Mouse (Mus musculus) lung, adult 2 months (tissue): ENCODE results near the gene Krt34. TPM values are rescaled to one million over a fixed set of nuclear protein-coding genes. Genes with fewer than 3 reads are reported as not detected.

ENCODE experiments used
- DNase-seq: peaks from one replicate; pipeline ENCODE4 v3.0.0; 2022
- H3K4me1 ChIP-seq: fragments of 200-500 bp; 2 replicates; pipeline ENCODE4 v1.6.1; 2011; ENCODE audit warnings: low read length; ENCODE audit not compliant: control insufficient read depth, insufficient read depth
- H3K4me3 ChIP-seq: fragments of 200-500 bp; replicated peaks from 2 replicates; pipeline ENCODE3; 2011; ENCODE audit warnings: low read depth, mild to moderate bottlenecking, control low read depth, low read length; ENCODE audit errors: extremely low read depth
- CTCF ChIP-seq: fragments of 200-500 bp; IDR thresholded peaks from 2 replicates; pipeline ENCODE4 v1.5.1; 2011; ENCODE audit warnings: mild to moderate bottlenecking, low read length, control low read depth; ENCODE audit not compliant: insufficient read depth
- POLR2A ChIP-seq: fragments of 200-500 bp; IDR thresholded peaks from 2 replicates; pipeline ENCODE4 v1.6.1; 2011; ENCODE audit warnings: low read depth, mild to moderate bottlenecking, control low read depth, low read length, borderline replicate concordance; ENCODE audit errors: extremely low read depth
- WGBS: fragments of 180-500 bp; shearing (Covaris S2); methylation state at CpG from one replicate; pipeline ENCODE4 v1.1.7; 2018; 5-methylcytosine and 5-hydroxymethylcytosine counted together
- polyA plus RNA-seq: library from polyadenylated mRNA; depleted of rRNA; stranded (reverse); fragments of >200 nt; gene quantifications from 2 replicates; pipeline ENCODE4 v1.2.3, GENCODE M21; 2012; rRNA removed

Gene Krt34
- polyA plus RNA-seq, 1 experiment, result not detected

DNA sequence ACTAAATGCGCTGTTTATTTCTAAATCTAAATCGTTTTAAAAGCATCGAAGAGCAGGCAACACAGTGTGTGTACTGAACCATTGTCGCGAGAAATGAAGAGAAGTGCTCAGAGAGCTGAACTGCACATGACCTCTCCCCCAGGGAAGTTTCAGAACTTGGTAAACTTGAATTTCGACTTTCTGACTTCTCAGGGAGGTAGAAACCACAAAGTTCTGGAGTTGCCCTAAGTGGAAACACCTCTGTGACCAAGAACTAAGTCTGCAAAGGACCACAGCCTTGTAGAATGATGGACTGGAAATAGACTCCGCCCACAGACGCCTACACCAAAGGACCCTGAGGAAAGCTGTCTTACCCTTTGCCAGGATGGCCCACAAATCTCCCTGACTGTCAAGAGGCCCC is 35.4 kb downstream of the Krt34 start:
- DNase-seq, result no peak
- TF ChIP-seq POLR2A (no peak), CTCF (no peak)
- 68% methylated on average over 8 of the region's 8 CpGs for WGBS
- H3K4me3 ChIP-seq, result no peak overlapping the region
- no peaks in the 10 kb centered on the region for H3K4me1 ChIP-seq

DNA sequence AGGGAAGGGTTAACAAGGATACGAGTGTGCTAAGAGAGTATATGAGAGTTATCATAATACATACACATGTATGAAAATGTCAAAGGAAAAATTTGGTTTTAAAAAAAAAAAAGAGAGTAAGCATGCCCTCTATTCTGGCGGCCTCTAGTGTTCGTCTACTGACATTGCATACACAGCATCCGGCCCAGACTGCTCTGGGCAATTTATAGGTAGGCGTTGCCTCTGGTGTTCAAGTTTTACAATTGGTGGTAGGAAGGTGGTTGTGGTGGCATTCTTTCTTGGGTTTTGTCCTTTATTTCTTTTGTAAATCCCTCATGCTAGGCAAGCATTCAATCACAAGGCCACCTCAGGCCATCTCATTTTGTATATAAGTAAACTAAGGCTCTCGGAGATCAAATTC is 36.5 kb downstream of the Krt34 start:
- WGBS, result 19% methylated on average over 6 of the region's 6 CpGs
- no peak overlapping the region for H3K4me3 ChIP-seq
- H3K4me1 ChIP-seq, result no peaks in the 10 kb centered on the region
- no peak for DNase-seq
- TF ChIP-seq CTCF (peak; percentile 69), POLR2A (no peak)

DNA sequence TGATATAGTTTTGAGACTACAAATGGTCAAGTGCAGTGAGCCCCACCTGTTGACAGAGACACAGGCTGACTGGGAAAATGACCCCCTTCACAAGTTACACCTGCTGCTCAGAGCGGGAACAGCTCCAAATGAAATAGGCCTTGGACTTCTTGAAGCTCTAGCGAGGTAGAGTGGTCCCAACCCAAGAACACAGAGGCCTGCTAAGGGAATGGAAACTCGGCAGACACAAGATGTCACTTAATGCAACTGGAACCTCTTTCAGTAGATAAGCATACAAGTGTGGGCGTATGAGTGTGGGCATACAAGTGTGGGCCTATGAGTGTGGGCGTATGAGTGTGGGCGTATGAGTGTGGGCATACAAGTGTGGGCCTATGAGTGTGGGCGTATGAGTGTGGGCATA is 42.3 kb downstream of the Krt34 start:
- TF ChIP-seq POLR2A (no peak), CTCF (no peak)
- DNase-seq, result no peak
- 74% methylated on average over 7 of the region's 7 CpGs for WGBS
- no peaks in the 10 kb centered on the region; the same call in 1 of the 2 replicates for H3K4me1 ChIP-seq
- no peak overlapping the region for H3K4me3 ChIP-seq

DNA sequence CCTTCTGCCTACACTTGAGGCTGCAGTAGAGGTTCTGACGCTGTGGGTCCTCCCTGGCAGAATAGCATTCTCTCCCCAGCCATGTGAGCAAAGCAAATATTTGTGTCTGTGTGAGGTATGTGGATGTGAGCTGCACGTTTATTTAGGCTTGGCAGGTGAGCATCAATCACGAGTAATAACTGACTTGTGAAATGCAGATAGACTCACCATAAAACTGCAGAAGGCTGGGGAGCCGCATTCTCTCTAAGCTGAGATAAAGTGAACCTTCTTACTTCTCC is 47.0 kb downstream of the Krt34 start:
- TF ChIP-seq POLR2A (no peak), CTCF (no peak)
- DNase-seq, result no peak
- 32% methylated on average over 4 of the region's 4 CpGs for WGBS
- H3K4me3 ChIP-seq, result no peak overlapping the region
- H3K4me1 ChIP-seq, result no peaks in the 10 kb centered on the region; the same call in 1 of the 2 replicates

DNA sequence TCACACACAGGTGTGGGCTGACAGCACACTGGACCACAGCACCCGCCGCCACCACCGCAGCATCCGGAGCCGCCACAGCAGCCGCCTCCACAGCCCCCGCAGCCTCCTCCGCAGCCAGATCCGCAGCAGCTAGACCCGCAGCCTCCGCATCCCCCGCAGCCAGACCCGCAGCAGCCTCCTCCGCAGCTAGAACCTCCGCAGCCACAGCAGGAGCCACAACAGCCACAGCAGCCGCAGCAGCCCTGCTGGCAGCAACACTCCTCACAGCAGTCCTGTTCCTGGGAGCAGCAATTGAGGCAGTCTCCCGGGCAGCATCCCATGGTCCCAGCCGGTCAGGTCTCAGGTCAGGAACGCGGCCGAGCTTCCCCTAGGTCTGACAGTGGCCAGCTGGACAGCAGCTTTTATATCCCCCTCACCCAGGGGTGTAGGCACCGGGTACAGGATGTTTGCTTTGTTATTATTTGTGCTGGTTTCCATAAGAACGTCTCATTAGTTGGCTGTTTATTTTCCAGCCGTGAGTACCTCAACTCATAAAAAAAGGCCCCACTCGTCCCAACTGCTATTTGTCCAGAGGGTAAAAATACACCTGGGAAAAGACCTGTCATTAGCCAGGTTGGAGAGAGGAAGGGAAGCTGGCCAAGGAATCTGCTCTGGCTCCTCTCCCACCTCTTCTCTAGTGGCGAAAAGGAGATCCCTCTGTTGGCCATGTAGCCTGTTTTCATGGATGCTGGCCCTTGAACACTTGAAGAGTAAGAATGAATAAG is 47.6 kb downstream of the Krt34 start, which contains the start of gene Krtap17-1:
Gene Krtap17-1, minus strand, starts transcription at position 375 of the 764 bp plus-strand sequence.
- DNase-seq, result peak; percentile 19
- H3K4me3 ChIP-seq, result no peak within 1 kb of the TSS
- WGBS, result 18% methylated on average over 26 of the region's 26 CpGs
- TF ChIP-seq CTCF (no peak), POLR2A (no peak)
- no peaks in the 10 kb centered on the region; the same call in 1 of the 2 replicates for H3K4me1 ChIP-seq

GRCm38 (mm10) chr11:99990571-99990970 is 50.8 kb downstream of the Krt34 start:
- no peaks in the 10 kb centered on the region; the same call in 1 of the 2 replicates for H3K4me1 ChIP-seq
- DNase-seq, result no peak

DNA sequence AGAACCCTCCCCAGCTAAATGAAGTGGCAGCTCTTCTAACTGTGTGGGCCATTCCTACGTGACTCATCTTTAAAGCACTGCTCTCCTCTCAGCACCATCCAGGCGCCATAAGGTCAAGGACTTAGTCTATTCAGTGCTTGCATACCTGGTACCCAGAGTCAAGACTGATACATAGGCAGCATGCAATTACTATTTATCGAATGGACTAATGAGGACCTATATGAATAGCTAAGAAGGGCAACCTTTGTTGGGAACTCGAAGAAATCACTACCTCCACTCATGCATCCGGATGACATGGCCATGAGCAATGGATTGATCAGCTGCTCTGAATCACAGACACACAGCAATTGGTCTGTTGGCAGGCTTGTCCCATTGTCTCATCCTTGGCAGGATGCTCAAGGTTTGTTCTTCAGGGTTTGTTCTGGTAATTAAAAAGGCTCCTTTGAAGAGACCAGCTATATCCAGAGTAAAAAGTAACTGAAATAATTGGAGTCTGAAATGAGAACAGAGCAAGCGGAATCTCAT is 51.4 kb downstream of the Krt34 start:
- DNase-seq, result no peak
- H3K4me1 ChIP-seq, result no peaks in the 10 kb centered on the region; the same call in 1 of the 2 replicates
- no peak for TF ChIP-seq POLR2A
- no peak for TF ChIP-seq CTCF
- no peak overlapping the region for H3K4me3 ChIP-seq
- WGBS, result 74% methylated on average over 6 of the region's 6 CpGs

More at GRCm38 (mm10) chr11:99990571-99990970, 50.8 kb downstream of the Krt34 start:
- WGBS, result 73% methylated on average over 3 of the region's 3 CpGs
- H3K4me3 ChIP-seq, result no peak overlapping the region
- TF ChIP-seq CTCF, result no peak
- no peak for TF ChIP-seq POLR2A

- no peak for TF ChIP-seq POLR2A
- TF ChIP-seq CTCF, result no peak
- no peak for DNase-seq
- WGBS, result 87% methylated on average over 3 of the region's 3 CpGs
- Histone ChIP-seq H3K4me1 (no peaks in the 10 kb centered on the region), H3K4me3 (no peak overlapping the region)
Measured at GRCm38 (mm10) chr11:99988530-99988929, 52.8 kb downstream of the Krt34 start.

Other genes starting within 250 kb of the Krt34 start
- not detected in 2 replicates for gene Gm11596, start 248.1 kb downstream of the Krt34 start, polyA plus RNA-seq
- gene Gm11569, start 242.6 kb downstream of the Krt34 start, polyA plus RNA-seq, result not detected in 2 replicates
- not detected in 2 replicates for gene Gm11554, start 237.1 kb downstream of the Krt34 start, polyA plus RNA-seq
- gene Krtap4-13, start 231.7 kb downstream of the Krt34 start, polyA plus RNA-seq, result not detected in 2 replicates
- gene Gm11564, start 225.9 kb downstream of the Krt34 start, polyA plus RNA-seq, result not detected in 2 replicates
- gene 2300003K06Rik, start 203.5 kb downstream of the Krt34 start, polyA plus RNA-seq, result not detected in 2 replicates
- gene Krtap4-16, start 189.9 kb downstream of the Krt34 start, polyA plus RNA-seq, result not detected in 2 replicates
- gene Gm11568, start 183.6 kb downstream of the Krt34 start, polyA plus RNA-seq, result not detected in 2 replicates
- gene Gm11559, start 177.1 kb downstream of the Krt34 start, polyA plus RNA-seq, result not detected in 2 replicates
- gene Krtap9-1, start 168.2 kb downstream of the Krt34 start, polyA plus RNA-seq, result not detected in 2 replicates
- gene Gm11567, start 162.4 kb downstream of the Krt34 start, polyA plus RNA-seq, result 0.19 TPM in 1 of 2 replicates, not detected in the other
- gene Krtap31-1, start 133.6 kb downstream of the Krt34 start, polyA plus RNA-seq, result not detected in 2 replicates
- not detected in 2 replicates for gene Gm11565, start 126.8 kb downstream of the Krt34 start, polyA plus RNA-seq
- gene Krtap31-2, start 105.3 kb downstream of the Krt34 start, polyA plus RNA-seq, result not detected in 2 replicates
- gene Krtap9-5, start 93.1 kb downstream of the Krt34 start, polyA plus RNA-seq, result not detected in 2 replicates
- not detected in 2 replicates for gene Krtap29-1, start 62.5 kb downstream of the Krt34 start, polyA plus RNA-seq
- gene Krtap16-1, start 55.0 kb downstream of the Krt34 start, polyA plus RNA-seq, result not detected in 2 replicates
- 5.5 and 8.8 TPM in 2 replicates for gene Krtap17-1, start 47.6 kb downstream of the Krt34 start, polyA plus RNA-seq
- gene Krt33a, start 25.3 kb downstream of the Krt34 start, polyA plus RNA-seq, result not detected in 2 replicates
- gene Krt33b, start 11.7 kb downstream of the Krt34 start, polyA plus RNA-seq, result not detected in 2 replicates
- 0.14 TPM in 1 of 2 replicates, not detected in the other for gene Krt31, start 9.0 kb upstream of the Krt34 start, polyA plus RNA-seq
- gene Krt32, start 46.7 kb upstream of the Krt34 start, polyA plus RNA-seq, result 26.6 TPM in 1 of 2 replicates, not detected in the other
- gene Krt35, start 54.7 kb upstream of the Krt34 start, polyA plus RNA-seq, result 0.22 TPM in 1 of 2 replicates, not detected in the other
- gene Krt36, start 64.1 kb upstream of the Krt34 start, polyA plus RNA-seq, result 0.25 and 0.50 TPM in 2 replicates
- gene Krt13, start 80.0 kb upstream of the Krt34 start, polyA plus RNA-seq, result 0.25 and 1,946 TPM in 2 replicates
- 2.1 and 62.5 TPM in 2 replicates for gene Krt15, start 94.4 kb upstream of the Krt34 start, polyA plus RNA-seq
- 275 and 280 TPM in 2 replicates for gene Krt19, start 107.1 kb upstream of the Krt34 start, polyA plus RNA-seq
- not detected in 2 replicates for gene Krt9, start 151.7 kb upstream of the Krt34 start, polyA plus RNA-seq
- 0.51 and 51.5 TPM in 2 replicates for gene Krt14, start 166.0 kb upstream of the Krt34 start, polyA plus RNA-seq
- gene Krt16, start 207.3 kb upstream of the Krt34 start, polyA plus RNA-seq, result 0.58 TPM in 1 of 2 replicates, not detected in the other
- gene Krt17, start 219.5 kb upstream of the Krt34 start, polyA plus RNA-seq, result 0.38 and 0.65 TPM in 2 replicates
- gene Krt42, start 228.3 kb upstream of the Krt34 start, polyA plus RNA-seq, result not detected in 2 replicates